7 mouse cellular contexts compared by ENCODE assay signal in genomic region chrX:158043844-158044140, GRCm38 (mm10). TPM values are rescaled to one million over a fixed set of nuclear protein-coding genes. Genes with fewer than 3 reads are reported as not detected.
DNase-seq lines count a peak whose midpoint lies in the region; ATAC-seq and TF ChIP-seq lines count a peak whose summit lies in the region.

No protein-coding gene starts in this region.

- peak overlapping the region; percentile 61 for H3K4me2 ChIP-seq in intestine, embryonic 14.5 days (ENCODE audit: low read length)
- peak overlapping the region; percentile 60 for H3K4me2 ChIP-seq in neural tube, embryonic 12.5 days (replicated peaks)

- H3K27me3 ChIP-seq in intestine, embryonic 14.5 days (replicated peaks; ENCODE audit: control insufficient read depth, insufficient read depth, low read length): peaks cover 23% of the 10 kb centered on the region
- H3K27me3 ChIP-seq in neural tube, embryonic 12.5 days (replicated peaks): no peaks in the 10 kb centered on the region

- no peaks in the 10 kb centered on the region for H3K9me3 ChIP-seq in intestine, embryonic 14.5 days (ENCODE audit: control insufficient read depth, low read length)
- H3K9me3 ChIP-seq in neural tube, embryonic 12.5 days: no peaks in the 10 kb centered on the region; the same call in 1 of the 2 replicates

- TF ChIP-seq POLR2A in embryonic fibroblast, embryonic 13.5 days (IDR thresholded peaks at IDR 0.05; ENCODE audit: low read depth, low read length): no peak

- no peak; the same call in 1 of the 2 replicates for ATAC-seq in intestine, embryonic 14.5 days (replicated peaks; ENCODE audit: low FRiP score, low TSS enrichment, low read depth)
- no peak for ATAC-seq in neural tube, embryonic 12.5 days (ENCODE audit: low FRiP score, low read depth)

- peak overlapping the region; percentile 40 for H3K4me3 ChIP-seq in embryonic fibroblast, embryonic 13.5 days (ENCODE audit: insufficient read depth, low read length)
- H3K4me3 ChIP-seq in intestine, embryonic 14.5 days (ENCODE audit: low read depth, low read length): peak overlapping the region; percentile 46
- peak overlapping the region; percentile 59 for H3K4me3 ChIP-seq in neural tube, embryonic 12.5 days

- intact Hi-C loops in left cerebral cortex, postnatal 14 days (cut with DNase I): loop anchor here (5.0 to 10.0 kb wide), 2 partner anchors 571 to 879 kb away; no protein-coding TSS in a partner anchor
- intact Hi-C loops in left cerebral cortex, postnatal 4 days (cut with DNase I): loop anchor here (5.0 to 10.0 kb wide), 2 partner anchors 571 to 879 kb away; no protein-coding TSS in a partner anchor

- DNase-seq in left cerebral cortex, postnatal 14 days (ENCODE audit: low spot score in 2 of 2): peak; percentile 7 to 14
- DNase-seq in left cerebral cortex, postnatal 4 days: no peak
- DNase-seq in intestine, embryonic 14.5 days (ENCODE audit: low spot score): peak; percentile 58
- DNase-seq in retina, embryonic 14.5 days (ENCODE audit: low spot score): no peak
- DNase-seq in layer of hippocampus, postnatal 36 days: no peak

- no peaks in the 10 kb centered on the region for H3K36me3 ChIP-seq in intestine, embryonic 14.5 days (ENCODE audit: control insufficient read depth, insufficient read depth, low read length)
- no peaks in the 10 kb centered on the region for H3K36me3 ChIP-seq in neural tube, embryonic 12.5 days

- no peaks in the 10 kb centered on the region for H3K4me1 ChIP-seq in embryonic fibroblast, embryonic 13.5 days (ENCODE audit: control insufficient read depth, insufficient read depth, low read length)
- no peaks in the 10 kb centered on the region for H3K4me1 ChIP-seq in intestine, embryonic 14.5 days (replicated peaks; ENCODE audit: control insufficient read depth, insufficient read depth, low read length)
- H3K4me1 ChIP-seq in neural tube, embryonic 12.5 days: no peaks in the 10 kb centered on the region

- WGBS in intestine, embryonic 14.5 days: 10% methylated on average over 13 of the region's 13 CpGs
- 23% methylated on average over 13 of the region's 13 CpGs for WGBS in neural tube, embryonic 12.5 days

- TF ChIP-seq CTCF in embryonic fibroblast, embryonic 13.5 days (IDR thresholded peaks at IDR 0.05; ENCODE audit: borderline replicate concordance, insufficient read depth, low read length): no peak

- H3K27ac ChIP-seq in embryonic fibroblast, embryonic 13.5 days (ENCODE audit: insufficient read depth, low read length): no peak overlapping the region
- H3K27ac ChIP-seq in intestine, embryonic 14.5 days (ENCODE audit: low read depth): no peak overlapping the region
- no peak overlapping the region for H3K27ac ChIP-seq in neural tube, embryonic 12.5 days

- H3K9ac ChIP-seq in intestine, embryonic 14.5 days (ENCODE audit: low read length): no peak overlapping the region
- peak overlapping the region; percentile 78; the same call in 1 of the 2 replicates for H3K9ac ChIP-seq in neural tube, embryonic 12.5 days

RNA-seq across cellular contexts. Expression of gene Cnksr2, which starts 0.7 kb away (rescaled TPM):
- 100 to 1,000 TPM; 182 to 208 TPM for total RNA-seq in left cerebral cortex, postnatal 14 days (2021)
- total RNA-seq in left cerebral cortex, postnatal 4 days (2021): 100 to 1,000 TPM in 1 of 2 experiments, 10 to 100 TPM in 1; 88.4 to 108 TPM
- 0.17 and 0.65 TPM in 2 replicates for polyA plus RNA-seq in embryonic fibroblast, embryonic 13.5 days (2011; ENCODE audit: insufficient read length, low read depth, missing spikeins)
- polyA plus RNA-seq in intestine, embryonic 14.5 days (2014; fragmentation: Nextera tagmentation; extraction: Ambion mirVana): 0.89 and 1.1 TPM in 2 replicates
- 6.2 and 6.4 TPM in 2 replicates for polyA plus RNA-seq in neural tube, embryonic 12.5 days (2016; fragmentation: Nextera tagmentation; extraction: Ambion mirVana)
- 100 to 1,000 TPM; 256 to 277 TPM for total RNA-seq in layer of hippocampus, postnatal 36 days (2021)

Comparison
In these comparisons a context has a peak if more than half of its experiments do, and no peak if none do; other contexts are left out.
1. DNase-seq: peak in left cerebral cortex, postnatal 14 days (2 of 2) and intestine, embryonic 14.5 days (single experiment); none in left cerebral cortex, postnatal 4 days (single experiment), retina, embryonic 14.5 days (single experiment) and layer of hippocampus, postnatal 36 days (0 of 2).
2. Peak in every context shown above with its lines, with median percentiles within 50 percentile points of each other: H3K4me3 ChIP-seq.